Mouse (Mus musculus) left cerebral cortex, adult 8-10 months (tissue): ENCODE measurements around the gene Spop. TPM values are rescaled to one million over a fixed set of nuclear protein-coding genes. Genes with fewer than 3 reads are reported as not detected.
"Not testable (repeated sequence)": the region's sequence is repeated elsewhere in the genome, so short reads cannot be mapped to it uniquely, and the experiment has no call there.

Source experiments
- DNase-seq, 2 experiments: peaks; one replicate each; pipeline ENCODE4 v3.0.0; 2022; ENCODE audit warnings: low spot score in 2 of 2
- total RNA-seq, 4 experiments: library from RNA; stranded (reverse); gene quantifications; 2 replicates each; pipeline ENCODE4 v1.2.4; 2022

Spop gene
- total RNA-seq, 4 experiments from 2014 or later = 160 to 203 (median 178) TPM

GRCm38 (mm10) chr11:95391201-95391600 is 22.7 kb upstream of the Spop start:
- DNase-seq = no peak

DNA sequence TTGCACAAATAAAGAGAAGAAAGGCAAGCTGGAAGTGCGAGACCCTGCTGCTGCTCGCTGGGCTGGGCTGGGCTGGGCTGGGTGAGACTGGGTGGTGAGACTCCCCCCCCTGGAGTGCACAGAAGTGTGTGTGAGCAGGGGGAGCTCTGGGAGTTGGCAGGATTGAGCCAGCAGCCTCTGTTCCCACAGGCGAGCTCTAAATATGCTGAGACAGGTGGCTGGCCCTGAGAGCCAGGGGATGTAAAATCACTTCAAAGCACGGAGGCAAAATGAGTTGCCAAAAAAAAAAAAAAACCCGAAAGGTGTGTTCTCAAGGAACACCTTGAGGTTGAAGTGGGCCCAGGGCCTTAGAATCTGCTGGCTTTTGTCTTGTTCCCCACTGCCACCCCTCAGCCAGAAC is 22.1 kb upstream of the Spop start:
- DNase-seq = peak in 1 of 2 experiments; percentile 39

- DNase-seq = peak in 1 of 2 experiments; percentile 76
Observed at GRCm38 (mm10) chr11:95392223-95392667, 21.6 kb upstream of the Spop start.

DNA sequence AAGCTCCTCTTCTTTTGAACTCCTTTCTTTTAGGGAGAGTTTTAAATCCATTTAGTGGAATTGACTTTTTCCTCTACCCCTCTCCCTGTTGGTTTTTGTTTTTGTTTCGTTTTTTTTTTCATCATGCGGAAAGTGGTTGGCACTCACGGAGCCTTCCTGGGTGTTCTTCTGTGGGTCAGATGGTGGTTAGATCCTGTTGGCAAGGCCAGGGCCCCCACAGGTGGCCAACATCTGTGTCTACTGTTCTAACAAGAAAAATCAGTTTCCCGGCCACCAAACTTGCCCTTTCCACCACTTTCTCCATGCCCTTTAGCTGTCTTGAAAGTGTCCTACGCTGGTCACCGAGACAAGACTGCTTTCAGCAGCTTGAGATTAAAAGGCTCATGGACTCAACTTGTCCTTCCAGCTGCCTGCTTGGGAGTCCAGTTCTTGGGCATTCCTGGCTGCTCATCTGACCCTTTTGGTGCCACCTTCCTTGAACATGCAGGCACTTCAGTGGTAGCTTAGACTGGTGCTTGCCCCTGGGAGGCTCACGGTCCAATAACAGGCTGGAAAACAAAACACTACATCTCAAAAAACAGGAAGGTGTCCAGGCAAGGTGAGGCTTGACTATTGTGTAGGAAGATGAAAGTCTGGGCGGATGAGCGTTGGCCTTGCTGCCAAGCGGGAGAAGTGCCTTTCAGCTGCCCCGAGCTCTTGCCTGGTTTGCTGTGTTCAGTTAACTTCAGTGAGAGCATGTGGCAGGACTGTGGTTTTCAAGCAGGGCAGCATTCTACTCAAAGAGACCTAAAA is 21.0 kb upstream of the Spop start:
- DNase-seq = no peak

- DNase-seq = no peak
Observed at GRCm38 (mm10) chr11:95393500-95393816, 20.4 kb upstream of the Spop start.

DNA sequence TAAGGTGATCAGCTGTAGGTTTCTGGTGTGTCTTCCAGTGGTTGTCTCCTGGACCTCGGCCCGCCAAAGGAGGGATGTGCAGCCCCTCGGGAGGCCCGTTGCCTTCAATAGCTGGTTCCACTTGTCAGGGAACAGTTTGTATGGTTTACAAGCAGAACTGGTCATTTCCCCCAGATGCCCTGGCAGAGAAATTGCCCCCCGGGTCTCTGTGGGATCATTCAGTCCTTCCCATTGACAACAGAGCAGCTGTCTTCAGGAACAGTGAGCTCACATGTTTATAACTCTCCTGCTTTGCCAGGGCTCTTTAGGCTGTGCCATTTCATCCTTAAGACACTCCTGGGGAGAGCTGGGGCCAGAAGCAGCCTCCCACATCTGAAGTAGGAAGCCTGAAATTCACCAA is 19.8 kb upstream of the Spop start:
- no peak for DNase-seq

DNA sequence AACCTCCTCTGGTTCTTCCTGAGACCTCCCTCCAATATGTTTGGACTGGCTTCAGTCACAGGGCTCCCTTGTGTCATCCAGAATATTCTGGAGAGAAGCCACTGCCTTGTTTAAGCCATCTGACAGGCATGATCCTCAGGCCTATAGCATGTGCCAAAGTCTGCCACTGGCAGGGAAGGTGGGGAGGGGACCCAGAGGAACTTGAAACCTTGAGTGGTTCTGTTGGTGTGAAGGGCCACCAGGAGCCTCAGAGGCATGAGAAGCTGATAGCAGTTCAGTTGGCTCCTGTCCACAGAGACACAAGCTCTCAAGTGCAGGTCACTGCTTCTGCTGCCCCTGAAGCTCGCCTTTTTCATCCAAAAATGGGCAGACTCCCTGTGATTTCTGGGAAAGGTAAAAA is 17.3 kb upstream of the Spop start:
- no peak for DNase-seq

DNA sequence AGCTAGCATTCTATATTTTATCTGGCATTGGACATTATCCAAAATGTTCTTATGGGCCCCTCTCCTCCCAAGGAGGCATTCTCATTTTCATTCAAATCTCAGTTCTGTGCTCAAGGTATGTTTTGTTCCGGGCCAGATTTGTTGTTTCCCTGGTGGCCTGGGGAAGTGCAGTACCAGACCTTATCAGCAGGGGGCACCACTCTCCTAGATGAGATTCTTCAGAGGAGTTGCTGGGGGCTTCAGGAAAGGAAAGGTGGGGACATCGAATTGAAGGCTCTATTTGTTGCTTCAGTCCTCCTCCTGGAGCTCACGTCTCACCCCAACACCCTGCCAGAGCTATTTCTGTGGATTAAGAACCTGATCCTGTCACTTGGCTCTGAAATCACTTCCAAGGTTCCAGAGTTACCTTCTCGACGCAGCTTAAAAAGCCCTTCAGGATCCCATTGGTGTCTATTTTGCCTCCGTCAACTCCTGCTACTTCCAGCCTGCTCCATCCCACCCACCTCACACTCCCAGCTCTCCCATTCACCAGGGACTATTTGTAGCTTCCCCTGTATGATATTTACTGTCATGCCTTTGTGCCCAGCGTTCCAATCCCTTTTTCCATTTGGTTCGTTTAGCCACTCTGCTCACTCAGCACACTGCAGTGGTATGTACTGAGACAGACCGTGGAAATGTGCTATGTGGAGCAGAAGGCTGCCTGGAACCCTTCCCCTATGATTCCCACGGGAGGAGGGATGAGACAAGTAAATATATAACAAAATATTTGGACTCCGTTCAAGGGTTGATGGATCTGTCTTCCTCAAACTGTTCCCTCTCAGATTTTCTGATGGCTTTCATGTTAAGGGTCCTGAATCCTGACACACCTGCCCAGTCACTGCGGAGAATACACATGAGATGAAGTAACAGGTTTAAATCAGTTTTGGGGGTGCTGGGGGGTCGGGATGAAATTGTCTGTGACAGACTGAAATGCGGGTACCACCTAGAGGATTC is 15.7 kb upstream of the Spop start:
- peak; percentile 42 to 67 for DNase-seq

DNA sequence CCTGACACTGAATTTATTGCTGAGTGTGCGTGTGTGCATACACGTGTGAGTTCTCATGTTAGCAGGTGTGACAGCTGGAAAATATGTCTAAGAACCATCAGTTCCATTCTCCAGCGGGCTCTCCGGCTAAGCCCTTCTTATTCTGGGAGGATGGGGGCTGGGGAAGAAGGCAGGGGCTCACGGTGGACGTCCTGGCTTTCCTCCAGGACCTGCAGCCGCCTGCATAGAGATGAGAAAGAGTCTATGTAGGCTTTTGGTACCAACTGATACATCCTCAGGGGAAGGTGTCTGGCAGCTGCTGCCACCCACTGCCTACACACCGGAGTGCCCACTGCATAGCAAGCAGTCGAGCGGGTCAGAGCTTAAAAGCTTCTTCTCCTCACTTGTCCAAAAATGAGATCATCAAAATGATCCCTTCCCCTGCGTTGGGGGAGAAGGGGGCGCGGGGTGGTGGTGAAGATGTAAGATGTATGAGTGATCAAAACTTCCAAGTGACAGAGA is 14.3 kb upstream of the Spop start:
- DNase-seq = peak in 1 of 2 experiments; percentile 44

GRCm38 (mm10) chr11:95401568-95401967 is 12.3 kb upstream of the Spop start:
- DNase-seq = no peak

- DNase-seq = no peak
Observed at GRCm38 (mm10) chr11:95402196-95402595, 11.7 kb upstream of the Spop start.

DNA sequence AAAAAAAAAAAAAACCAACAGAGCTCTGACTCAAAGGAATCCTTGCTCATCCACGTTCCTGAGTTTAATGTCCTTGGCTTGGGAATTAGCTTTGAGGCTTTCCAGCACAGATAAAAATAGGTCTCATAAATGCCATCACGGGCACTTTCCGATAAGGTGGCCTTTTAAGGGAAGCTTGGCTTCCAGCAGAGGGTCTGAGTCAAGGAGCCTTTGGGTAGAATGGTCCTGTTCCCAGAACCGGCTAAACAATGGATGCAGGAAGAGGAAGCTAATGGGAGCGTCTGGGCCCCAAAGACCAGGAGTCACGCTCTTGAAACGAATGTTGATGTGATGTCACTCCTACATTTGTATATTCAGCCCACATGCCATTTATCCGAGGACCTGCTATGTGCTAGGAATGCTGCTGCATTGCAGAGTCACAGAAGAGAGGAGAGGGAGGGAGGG is 11.2 kb upstream of the Spop start:
- DNase-seq = no peak

DNA sequence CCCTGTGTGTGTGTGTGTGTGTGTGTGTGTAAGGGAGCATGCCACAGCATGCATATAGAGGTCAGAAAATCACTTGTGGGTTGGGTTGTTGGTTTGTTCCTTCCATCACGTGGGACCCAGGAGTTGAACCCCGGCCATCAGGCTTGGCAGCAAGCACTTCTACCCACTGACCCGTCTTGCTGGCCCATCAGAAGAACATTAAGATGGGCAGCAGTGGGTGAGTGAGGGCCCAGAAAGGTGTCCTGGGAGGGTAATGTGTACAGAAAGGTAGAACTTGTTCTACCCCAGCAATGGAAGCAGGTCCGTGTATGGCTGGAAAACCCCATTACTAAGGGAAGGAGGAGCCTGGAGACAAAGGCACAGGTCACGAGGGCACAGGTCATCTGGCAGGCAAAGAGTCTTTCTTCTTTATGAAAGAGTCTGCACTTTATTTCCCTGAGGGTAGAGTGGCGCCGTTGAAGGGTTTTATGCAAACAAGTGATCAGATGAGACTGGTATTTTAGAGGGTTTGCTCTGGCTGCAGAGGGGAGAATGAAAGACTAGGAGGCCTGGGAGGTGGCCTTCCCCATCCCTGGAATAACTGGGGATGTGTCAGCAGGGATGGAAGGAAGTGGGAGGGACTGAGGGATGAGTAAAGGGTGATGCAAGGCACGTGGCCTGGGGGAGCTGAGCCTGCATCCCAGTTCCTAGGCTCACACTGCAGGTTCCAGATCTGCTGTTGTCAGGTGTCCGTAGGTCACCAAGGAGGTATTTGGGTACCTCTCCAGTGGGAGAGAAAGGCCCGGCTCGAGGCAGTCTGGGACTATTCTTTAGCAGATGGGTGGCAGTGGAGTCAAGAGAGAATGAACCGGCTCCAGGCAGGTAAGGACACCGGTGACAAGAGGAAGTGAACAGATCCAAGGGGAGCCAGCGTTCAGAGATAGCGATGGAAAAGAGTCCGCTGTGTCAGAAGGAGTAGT is 10.2 kb upstream of the Spop start:
- DNase-seq = no peak

GRCm38 (mm10) chr11:95405771-95406170 is 8.1 kb upstream of the Spop start:
- DNase-seq = no peak

DNA sequence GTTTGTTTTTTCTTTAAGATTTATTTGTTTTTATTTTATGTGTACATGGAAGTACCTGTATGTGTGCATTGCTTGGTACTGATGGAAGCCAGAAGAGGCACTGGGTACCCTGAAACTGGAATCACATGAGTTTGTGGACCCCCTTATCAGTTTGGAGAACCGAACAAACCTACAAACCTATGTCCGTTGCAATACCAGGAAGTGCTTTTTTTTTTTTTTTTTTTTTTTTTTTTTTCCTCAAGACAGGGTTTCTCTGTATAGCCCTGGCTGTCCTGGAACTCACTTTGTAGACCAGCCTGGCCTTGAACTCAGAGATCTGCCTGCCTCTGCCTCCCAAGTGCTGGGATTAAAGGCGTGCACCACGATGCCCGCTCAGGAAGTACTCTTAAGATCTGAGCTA is 7.5 kb upstream of the Spop start:
- not testable (repeated sequence) for DNase-seq

GRCm38 (mm10) chr11:95409450-95410112 is 4.3 kb upstream of the Spop start:
- no peak for DNase-seq

GRCm38 (mm10) chr11:95411453-95412013 is 2.3 kb upstream of the Spop start:
- DNase-seq = no peak

DNA sequence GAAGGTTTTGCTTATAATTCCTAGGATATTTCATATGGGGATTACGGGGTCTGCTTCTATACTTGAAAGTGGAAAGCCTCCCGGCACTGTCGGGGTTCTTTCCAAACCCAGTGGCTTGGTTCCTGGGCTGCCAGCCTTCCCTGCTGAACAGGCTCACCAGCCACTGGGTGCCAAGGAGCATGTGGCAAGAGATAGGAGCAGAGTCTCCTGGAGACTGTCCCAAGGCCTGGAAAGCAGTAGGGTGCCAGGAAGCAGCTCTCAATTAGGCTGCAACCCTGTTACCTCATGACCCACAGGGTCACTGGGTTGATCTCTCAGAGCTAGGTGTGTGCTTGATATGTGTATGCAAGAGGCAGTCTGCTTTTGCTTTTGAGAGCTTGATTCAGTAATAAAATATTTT is 1.3 kb upstream of the Spop start:
- no peak for DNase-seq

DNA sequence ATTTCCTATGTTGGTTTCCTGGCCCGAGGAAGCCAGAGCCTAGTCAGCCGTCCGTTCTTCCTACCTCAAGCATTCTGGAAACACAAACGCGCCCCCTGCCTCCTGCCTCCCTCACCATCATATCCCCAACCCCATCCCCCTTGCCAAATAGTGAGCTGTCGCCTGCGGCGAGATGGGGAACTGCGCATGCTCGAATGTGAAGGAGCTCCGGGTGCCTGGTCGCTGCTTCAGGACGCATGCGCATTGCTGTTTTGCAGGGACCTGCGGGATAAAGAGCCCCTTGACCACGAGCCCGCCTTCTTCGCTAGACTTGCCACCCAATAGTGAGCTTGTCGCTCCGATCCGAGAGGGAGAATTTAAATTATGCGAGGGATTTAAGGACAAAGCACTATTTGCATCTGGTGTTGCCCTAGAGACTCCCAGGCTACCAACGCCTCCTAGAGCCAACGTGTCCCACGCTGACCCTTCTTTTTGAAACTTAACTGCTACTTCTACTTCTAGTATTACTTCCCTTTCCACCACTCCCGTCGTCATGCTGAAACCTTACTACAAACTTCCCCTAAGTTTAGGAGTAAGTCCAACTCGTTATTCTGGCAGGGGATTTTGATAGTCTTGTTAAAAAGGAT is 769 bp downstream of the Spop start:
- DNase-seq = peak; percentile 87 to 94

DNA sequence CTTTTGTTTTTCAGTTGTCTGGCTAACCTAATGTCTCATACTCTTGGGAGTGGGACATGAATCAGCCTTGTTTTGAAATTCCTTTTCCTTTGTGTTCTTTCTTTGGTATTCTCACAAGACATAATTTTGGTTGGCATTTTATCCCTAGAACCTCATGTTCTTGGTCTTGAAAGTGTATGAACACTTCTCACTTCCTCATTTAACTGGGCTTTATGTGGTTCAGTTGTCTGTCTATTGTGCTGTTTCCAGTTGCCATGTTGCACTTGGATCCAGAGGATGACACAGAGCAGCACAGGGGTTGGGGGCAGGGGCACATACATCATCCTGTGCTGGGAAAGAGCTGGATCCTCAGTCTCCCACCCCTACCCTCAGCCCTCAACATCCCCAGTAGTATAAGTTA is 2.1 kb downstream of the Spop start:
- no peak for DNase-seq
